Mouse (Mus musculus) thymus, postnatal 36 days (tissue): ENCODE measurements around the gene Prpf4.
A peak's percentile ranks its signal among the peaks of the same experiment; 100 is the strongest.

Experiments used
- DNase-seq, 2 experiments: peaks; one replicate each; pipeline ENCODE4 v3.0.0; 2022; ENCODE audit warnings: mixed read lengths in 2 of 2

Gene Prpf4

DNA sequence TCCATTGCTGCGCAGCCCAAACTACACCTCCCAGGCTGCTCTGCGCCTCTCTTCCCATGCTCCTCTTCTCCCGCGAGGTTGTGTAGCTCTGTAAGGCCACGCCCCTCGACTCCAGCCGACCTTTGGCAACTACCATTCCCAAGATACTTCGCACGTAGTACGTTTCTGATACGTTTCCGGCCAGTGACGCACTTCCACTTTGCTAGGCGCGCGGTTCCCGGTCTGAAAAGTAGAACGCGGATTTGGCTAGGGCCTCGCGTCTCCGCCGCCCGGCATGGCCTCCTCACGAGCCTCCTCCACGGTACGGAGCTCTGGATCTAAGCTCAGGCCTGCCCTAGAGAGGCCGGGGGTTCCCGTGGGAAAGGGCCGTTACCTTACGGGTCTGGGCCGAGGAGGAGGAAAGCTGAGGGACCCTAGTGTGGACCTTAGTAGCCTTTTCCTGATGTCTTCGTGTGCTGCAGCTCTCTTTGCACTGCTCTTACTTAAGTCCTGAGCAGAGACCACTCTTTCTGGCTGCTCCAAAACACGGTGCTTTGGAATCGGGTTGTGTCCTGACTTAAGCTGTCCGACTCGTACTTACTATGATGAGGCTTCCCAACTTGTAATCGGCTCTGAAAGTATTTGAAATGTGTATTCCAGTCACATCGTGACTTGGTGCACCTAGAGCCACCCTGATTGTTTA lies at the start of gene Prpf4, which contains the start of gene Cdc26:
TSS of gene Prpf4 (plus strand) at position 197 of the 682 bp plus-strand sequence.
TSS of gene Cdc26 (minus strand) at position 42 of the 682 bp plus-strand sequence.
- DNase-seq, result peak; percentile 94 to 98

DNA sequence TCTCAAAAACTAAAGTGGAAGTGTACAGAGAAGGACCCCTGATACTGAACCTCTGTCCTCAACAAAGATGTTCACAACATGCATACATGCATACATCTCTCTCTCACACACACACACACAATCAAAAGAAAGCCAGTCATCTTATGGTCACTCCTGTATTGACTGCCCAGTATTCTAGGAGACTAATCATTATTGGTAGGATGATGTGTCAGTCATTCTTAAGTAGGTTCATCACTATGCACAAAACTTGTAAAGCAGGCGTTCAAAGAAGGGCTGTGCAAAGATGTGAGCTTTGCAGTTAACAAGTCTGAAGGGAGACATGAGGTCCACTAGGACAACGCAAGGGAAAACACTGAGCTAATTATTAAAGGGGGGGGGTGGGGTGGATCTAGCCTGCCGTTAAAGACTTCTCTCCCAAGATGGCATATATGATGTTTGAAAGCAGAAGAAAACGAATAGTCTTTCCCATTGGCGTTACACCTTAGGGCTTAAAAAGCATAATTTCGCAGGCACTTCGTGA lies 49.3 kb upstream of the Prpf4 start:
- no peak for DNase-seq

DNA sequence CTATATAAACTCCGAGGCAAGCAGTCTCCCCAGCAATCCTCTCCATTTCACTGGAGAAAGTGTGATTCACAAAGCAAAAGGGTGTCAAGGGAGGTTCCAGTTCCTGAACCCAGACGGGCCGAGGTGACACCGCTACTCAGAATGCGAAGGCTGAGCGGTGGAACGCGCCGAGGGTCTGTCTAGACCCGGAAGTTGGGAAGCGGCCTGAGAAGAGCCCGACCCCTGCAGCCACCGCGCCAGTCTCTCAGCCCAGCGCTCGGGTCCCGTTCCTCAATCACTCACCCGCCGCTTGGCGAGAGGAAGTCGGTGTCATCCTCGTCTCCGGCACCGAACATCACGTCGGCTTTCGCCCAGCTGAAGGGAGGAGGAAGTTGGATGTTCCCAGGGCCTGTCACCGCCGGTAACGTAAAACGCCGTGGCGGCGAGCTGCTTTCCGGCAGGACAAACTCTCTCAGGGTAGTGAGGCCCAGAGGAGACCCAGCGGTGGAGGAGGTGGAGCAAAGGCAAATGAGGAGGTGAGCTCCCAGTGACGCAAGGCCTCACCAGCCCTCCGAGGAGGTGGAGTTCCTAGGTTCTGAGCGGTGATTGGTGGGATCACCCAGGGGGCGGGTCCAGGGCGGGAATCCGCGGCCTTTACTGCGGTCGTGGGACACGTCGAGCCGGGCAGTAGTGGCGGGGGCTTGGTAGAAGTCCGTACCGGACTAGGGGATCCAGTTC lies 48.4 kb upstream of the Prpf4 start, which contains the start of the genes Fkbp15 and Slc31a1:
TSS of gene Fkbp15 (minus strand) at position 461 of the 717 bp plus-strand sequence.
TSS of gene Slc31a1 (plus strand) at position 640 of the 717 bp plus-strand sequence.
- DNase-seq, result peak; percentile 93 to 96

DNA sequence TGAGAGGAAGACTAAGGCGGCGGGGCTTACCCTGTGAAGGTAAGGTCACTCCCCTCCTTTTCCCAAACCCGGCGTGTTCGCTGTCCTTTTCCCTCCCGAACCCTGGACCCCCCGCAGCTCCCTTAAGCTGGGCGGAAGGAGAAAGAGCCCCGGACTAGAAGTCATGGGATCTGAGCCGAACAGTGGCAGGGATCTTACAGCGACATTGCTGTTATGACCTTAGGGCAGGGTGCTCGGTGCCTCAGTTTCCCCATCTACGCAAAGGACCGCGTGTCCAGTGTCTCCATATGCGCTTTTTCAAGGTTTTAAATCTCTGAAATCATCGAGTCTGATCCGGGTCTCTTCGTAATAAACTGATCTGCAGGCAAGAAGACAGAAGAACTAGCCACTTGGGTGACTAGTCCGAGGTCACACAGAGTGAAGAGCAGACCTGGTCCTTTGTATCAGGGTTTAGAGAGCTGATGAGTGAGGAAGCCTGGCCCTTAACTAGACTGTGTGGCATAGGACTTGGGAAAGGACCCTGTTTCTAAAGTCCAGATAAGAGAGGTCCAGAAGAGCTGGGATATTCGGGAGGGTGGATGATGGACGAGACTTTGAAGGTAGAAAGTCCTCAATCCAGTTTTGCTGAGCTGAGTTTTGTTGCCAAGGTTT lies 47.7 kb upstream of the Prpf4 start:
- no peak for DNase-seq

DNA sequence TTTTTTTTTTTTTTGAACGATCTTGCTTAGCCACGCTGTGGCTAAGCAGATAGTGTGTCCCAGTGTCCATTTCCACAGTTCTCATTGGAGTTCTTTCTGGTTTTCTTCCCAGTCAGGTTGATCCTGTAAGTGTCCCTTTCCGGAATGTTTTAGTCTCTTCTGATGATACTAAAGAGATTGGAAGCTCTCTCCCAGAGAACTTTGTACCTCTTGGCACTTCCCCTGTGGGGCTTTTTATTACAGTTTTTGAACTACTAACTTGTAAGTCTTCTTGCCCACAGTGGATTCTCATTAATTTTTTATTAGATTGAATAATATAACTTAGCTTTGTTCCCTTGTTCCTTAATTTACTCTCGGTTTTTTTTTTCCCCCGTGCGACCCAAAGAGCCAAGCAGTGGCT lies 47.0 kb upstream of the Prpf4 start:
- DNase-seq, result no peak

DNA sequence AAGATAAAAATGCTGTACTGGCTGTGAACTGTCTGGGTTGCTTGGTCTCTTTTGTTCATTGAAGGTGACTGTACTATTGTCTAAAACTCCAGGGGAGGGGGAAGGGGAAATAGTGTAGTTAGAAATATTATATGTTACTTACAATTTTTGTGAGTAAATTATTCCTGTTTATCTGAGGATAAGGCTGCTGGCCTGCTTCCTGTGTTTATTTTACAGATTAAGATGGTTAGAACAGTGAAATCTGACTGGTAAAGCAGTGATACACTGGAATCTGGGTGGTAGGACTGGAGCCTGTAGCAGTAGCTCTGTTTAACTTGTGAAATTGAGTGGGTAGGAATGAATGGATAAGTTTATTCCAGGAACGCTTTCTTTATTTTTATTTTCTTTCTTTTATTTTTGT lies 46.6 kb upstream of the Prpf4 start:
- DNase-seq, result no peak

DNA sequence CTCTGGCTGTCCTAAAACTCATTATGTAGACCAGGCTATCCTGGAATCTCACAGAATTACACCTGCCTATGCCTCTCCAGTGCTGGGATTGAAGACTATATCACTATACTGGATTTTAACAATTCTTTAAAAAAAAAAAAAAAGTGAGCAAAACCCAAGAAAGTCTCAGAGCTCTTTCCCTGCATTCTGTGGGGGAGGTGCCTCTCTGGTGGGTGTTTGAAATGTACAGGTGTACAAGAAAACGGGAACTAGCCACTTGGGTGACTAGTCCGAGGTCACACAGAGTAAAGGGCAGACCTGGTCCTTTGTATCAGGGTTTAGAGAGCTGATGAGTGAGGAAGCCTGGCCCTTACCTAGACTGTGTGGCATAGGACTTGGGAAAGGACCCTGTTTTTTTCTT lies 46.2 kb upstream of the Prpf4 start:
- no peak for DNase-seq

DNA sequence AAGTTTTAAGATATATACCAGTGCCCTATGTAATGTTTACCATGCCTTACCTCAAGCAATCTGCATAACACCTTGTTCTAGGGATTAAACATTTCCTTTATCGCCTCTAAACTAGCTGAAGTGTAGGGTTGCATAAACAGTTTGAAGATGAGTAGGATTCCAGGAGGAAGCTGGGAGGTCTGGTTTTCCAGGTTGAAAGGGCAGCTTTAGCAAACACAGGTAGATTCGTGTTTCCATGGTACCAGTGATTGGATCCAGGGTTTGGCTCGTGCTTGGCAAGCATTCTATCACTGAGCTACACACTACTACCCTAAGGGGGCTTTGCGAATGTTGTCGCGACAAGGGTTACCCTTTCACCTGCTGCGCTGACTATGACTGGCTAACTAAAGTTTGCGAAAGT lies 44.3 kb upstream of the Prpf4 start:
- DNase-seq, result no peak

DNA sequence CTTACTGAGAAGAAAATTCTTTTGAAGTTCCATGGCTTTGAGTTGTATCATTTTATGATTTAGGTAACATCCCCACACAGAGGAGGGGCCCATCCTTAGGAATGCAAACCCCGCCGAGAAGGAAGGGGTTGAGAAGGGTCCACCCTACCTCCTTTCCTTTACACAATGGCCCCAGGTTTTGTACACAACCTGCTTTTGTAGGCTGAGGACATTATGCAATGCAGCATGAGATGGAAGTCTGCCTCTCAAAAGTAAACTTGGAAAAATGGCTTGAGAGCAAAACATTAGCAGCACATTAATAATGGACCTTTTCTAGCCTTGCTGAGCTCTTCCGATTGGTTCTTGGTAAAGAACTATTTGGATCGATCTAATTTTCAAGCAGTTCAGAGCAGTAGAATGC lies 42.3 kb upstream of the Prpf4 start:
- no peak for DNase-seq

DNA sequence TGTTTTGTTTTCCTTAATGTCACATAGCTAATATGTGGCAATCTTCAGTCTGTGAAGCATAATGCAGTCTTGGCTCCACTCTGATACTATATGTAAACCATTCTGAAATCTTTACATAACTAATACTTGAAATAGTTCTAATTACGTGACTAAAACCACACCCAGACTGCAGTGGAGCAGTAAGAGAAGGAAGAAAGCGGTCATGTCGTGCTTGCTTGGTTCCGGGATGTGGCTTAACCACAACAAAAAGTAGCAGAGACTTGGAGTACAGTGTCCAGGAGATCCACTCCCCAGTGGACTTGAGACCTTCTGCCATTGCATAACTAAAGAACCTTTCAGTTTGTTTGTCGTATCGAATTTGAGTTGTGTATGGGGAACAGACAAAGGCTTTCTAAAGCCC lies 41.0 kb upstream of the Prpf4 start:
- DNase-seq, result no peak

DNA sequence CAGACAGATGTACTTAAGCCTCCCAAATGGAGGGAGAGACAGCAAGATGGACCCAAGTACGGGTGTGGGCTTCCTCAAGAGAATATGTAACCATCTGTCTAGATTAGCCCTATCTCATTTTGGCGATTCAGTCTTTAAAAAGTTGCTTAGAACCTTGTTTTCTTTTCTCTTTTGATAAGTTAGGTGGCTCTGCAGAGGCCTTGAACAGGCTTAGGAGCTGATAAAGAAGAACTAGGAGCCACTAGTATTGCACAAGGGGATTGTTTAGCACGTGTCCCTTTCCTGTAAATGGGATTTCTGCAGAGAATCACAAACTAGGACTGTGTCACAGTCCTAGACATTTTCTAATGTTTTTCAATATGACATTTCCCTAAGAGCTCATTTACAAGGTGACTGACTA lies 39.5 kb upstream of the Prpf4 start:
- no peak for DNase-seq

DNA sequence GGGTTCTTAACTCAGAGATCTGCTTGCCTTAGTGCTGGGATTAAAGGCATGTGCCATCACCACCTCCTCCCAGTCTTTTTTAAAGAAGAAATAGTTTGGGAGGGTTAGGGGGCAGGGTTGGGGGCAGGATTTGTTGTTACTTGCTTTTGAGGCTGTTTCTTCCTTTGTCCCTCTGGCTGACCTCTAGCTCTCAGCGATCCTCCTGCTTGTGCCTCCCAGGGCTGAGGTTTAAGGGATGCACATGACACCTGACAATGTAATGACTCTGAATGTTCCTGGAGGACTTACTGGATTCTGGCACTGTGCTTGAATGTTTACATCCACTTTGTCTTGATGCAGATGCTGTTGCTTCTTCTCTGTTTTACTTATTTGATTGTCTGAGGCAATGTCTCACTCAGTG lies 36.2 kb upstream of the Prpf4 start:
- DNase-seq, result no peak

DNA sequence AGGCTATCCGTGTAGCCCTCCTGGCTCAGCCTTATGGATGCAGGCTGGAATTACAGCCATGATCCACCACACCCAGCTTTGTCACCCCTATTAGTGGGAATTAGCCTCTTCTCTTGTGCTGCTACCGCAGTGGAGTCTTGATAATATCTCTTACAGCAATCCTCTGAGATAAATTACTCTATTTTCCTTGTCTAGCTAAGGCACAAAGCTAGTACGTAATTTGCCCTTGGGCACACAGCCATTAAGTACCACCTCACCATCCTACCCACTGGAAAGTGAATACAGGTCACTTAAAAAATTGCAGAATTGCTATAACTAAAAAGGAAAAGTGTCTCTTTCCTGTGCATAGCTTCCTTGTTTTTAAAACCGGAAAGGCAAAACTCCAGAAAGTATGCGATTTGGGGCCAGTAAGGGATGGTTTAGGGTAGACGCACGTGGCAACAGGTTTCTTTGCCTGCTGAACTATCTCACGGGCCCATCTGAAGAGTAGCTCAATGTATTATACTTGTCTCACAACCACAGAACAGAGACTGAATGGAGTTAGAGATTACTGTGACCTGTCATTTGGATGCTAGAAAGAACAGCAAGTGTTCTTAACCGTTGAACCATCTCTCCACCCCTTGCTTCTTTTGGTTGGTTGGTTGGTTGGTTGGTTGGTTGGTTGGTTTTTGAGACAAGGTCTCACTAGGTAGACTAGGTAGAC lies 35.6 kb upstream of the Prpf4 start:
- no peak for DNase-seq

DNA sequence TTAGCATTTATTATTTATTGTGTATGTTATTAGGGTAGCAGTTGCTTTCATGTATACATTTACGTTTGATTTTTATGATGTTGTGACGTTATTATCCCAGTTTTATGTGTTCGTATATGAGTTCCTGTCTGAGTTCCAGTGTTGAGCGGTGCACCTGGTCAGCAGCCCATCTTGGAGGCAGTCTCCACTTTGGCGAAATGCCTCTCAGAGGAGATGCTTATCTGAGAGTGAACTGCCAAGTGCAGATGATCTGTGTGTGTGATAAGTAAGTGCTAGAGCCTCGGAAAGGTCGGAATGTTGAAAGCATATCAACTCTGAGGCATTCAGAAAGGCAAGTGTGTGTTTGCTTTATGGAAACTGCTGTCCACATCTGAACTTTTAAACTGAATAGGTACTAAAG lies 34.9 kb upstream of the Prpf4 start:
- no peak for DNase-seq

DNA sequence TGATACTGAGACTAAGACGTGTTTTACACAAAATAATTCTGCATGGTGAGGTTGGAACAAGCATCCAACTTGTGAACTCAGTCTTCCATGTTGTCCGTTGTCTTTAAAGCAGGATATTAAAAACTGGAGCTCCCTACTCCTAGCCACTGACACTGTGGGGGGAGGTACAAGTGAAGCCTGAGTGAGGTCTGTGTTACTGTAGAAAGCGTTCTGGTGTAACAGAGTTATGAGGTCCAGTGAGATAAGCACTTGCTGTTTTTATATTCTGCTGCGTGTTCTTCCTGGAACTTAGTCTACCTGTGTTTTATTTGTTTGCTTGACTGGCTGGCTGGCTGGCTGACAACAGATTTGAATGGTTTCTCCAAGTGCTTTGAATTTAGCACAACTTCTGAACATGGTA lies 34.3 kb upstream of the Prpf4 start:
- no peak for DNase-seq

DNA sequence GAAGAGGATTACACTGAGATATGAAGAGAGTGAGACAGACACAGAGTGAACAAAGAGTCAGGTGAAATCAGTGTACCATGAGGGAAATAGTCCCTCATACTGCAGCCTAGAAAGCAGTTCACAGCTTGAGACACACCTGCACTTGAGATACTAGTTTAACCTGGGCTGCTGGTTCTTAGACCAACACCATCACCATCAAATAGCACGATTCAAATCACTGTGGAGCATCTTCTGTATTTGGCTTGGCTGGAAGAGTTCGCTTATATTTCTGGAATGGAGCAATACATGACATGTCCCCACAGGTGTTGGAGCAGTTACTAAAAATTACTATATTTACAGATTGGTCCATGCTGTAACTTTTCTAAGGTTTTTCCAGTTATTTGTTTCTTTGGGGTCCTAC lies 32.5 kb upstream of the Prpf4 start:
- no peak for DNase-seq

DNA sequence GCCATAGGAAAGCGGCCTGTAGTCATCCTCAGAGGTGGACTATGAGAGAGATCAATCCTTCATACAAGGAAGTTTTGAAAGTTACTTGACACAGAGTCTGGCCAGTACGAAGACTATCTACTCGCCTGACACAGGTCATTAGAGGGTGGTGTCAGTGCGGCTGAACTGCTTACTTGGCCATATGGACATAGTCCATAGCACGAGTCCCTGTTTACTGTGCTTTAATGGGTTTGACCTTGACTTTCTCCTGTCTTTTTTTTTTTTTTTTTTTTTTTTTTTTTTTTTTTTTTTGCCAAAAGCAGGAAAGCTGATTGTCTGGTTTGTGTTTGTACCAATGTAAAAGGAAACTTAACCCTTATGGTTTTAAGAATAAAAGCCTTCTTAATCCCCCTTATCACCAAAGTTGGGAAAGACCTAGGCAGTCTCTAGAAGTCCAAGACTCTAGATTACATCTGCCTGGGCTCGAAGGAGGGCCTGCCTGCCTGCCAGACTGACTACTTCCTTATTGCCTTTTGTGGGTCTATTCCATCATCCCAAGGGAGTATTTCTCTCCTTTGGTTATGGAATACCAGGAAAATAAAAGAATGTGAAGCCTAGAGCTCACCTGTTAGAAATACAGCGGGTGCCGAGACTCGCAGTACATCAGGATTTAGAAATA lies 28.7 kb upstream of the Prpf4 start:
- no peak for DNase-seq

DNA sequence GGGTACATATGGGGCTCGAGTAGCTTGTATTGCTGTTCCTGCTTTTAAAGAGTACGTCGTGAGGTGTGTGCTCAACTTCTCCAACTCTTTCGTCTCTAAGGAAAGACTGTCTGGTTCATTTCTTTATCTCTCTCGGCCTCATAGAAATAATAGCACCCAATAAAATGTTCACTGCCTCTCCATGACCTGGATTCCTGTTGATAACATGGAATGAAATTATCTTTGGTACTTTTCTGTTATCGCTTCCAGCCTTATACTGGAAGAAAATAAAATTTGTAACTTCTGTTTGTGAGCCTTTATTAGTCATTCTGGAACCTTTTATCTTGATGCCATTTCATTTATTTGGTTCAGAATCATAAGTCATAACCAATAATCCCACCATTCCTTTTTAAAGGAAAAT lies 25.4 kb upstream of the Prpf4 start:
- no peak for DNase-seq

DNA sequence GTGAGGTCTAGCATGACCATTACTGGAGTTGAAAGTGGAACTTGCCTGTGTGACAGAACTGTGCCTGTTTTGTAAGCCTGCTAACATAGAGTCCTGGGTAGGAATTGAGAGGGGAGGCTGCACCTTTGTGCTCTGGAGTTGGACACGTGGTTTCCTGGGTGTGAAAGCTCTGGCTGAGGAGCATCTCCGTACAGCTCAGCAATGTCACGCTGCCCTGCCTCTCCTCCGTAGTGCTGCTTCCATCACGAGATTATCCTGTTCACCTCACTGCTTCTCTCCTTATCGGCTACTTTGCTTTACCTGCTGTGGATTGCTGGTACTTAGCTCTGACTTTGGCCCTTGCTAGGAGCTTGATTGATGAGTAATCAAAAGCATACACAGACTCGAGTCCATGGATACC lies 24.8 kb upstream of the Prpf4 start:
- no peak for DNase-seq

DNA sequence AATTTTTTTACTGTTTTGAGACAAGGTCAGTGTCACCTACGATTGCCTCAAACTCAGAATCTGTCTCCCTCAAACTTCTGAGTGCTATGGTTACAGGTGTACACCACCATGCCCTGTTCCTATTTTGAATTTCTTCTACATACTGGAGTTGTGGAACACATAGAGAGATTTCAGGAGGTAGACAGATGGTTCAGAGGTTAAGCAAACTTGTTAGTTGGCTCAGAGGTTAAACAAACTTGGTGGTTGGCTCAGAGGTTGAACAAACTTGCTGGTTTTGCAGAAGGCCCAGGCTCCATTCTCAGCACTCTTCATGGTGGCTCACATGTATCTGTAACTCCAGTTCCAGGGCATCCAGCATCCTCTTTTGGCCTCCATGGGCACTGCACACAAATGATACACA lies 24.4 kb upstream of the Prpf4 start:
- no peak for DNase-seq

DNA sequence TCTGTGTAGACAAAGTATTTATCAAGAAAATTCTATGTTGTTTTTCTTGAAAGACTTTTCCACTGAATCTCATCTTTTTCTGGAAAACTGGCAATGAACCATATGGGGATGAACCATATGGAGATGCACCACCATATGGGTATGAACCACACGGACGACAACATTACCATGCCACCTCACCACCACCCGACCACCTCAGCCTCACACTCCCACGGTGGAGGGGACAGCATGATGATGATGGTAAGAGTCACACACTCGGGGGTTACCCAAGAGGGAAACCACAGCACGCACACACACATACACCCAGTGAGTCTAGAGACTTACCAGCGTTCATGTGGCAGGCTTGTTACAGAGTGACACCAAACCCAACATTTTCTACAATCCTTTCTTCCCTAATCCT lies 23.2 kb upstream of the Prpf4 start:
- DNase-seq, result no peak
